Mouse (Mus musculus): ENCODE data around the gene Olfr49. TPM values are rescaled to one million over a fixed set of nuclear protein-coding genes. Genes with fewer than 3 reads are reported as not detected.

The Olfr49 gene
- not detected in 2 replicates for polyA plus RNA-seq (2012; rRNA removed)

GRCm38 (mm10) chr14:54284839-54285238, at the start of gene Olfr49:
TSS of gene Olfr49 (minus strand) at chr14:54284939.

GRCm38 (mm10) chr14:54253741-54254291, 30.9 kb downstream of the Olfr49 start, which contains the start of the genes Dad1 and Abhd4:
TSS of gene Dad1 (minus strand) at chr14:54254104.
TSS of gene Abhd4 (plus strand) at chr14:54254188.

Other genes with a start within 250 kb of the Olfr49 start
- 135 and 151 TPM in 2 replicates for gene Dad1, start 30.8 kb downstream of the Olfr49 start, polyA plus RNA-seq (2012; rRNA removed)
- 11.8 and 21.6 TPM in 2 replicates for gene Abhd4, start 30.8 kb downstream of the Olfr49 start, polyA plus RNA-seq (2012; rRNA removed)
- 45.3 and 69.9 TPM in 2 replicates for gene Oxa1l, start 75.9 kb upstream of the Olfr49 start, polyA plus RNA-seq (2012; rRNA removed)
- gene Slc7a7, start 132.8 kb upstream of the Olfr49 start, polyA plus RNA-seq (2012; rRNA removed) = 3.5 and 5.9 TPM in 2 replicates
- gene Mrpl52, start 142.0 kb upstream of the Olfr49 start, polyA plus RNA-seq (2012; rRNA removed) = 210 and 357 TPM in 2 replicates
- 85.8 and 130 TPM in 2 replicates for gene Mmp14, start 146.7 kb upstream of the Olfr49 start, polyA plus RNA-seq (2012; rRNA removed)
- gene Lrp10, start 179.2 kb upstream of the Olfr49 start, polyA plus RNA-seq (2012; rRNA removed) = 17.4 and 22.5 TPM in 2 replicates
- gene Rem2, start 191.2 kb upstream of the Olfr49 start, polyA plus RNA-seq (2012; rRNA removed) = 12.4 and 13.4 TPM in 2 replicates
- 95.6 and 97.4 TPM in 2 replicates for gene Prmt5, start 232.6 kb upstream of the Olfr49 start, polyA plus RNA-seq (2012; rRNA removed)

All from central nervous system, embryonic 11.5 days (tissue).